Mouse (Mus musculus) gastrocnemius, adult 2 months (tissue): ENCODE data around the gene BC048562. TPM values are rescaled to one million over a fixed set of nuclear protein-coding genes. Genes with fewer than 3 reads are reported as not detected.

ENCODE experiments used
- DNase-seq: peaks from one replicate; pipeline ENCODE4 v3.0.0; 2022
- H3K27ac ChIP-seq: fragments of 200-600 bp; 2 replicates; pipeline ENCODE4 v1.8.1; 2022; ENCODE audit warnings: mild to moderate bottlenecking
- H3K4me3 ChIP-seq: fragments of 200-600 bp; 2 replicates; pipeline ENCODE4 v1.8.1; 2022; ENCODE audit warnings: mild to moderate bottlenecking, moderate library complexity
- CTCF ChIP-seq: fragments of 200-600 bp; IDR thresholded peaks from 2 replicates; pipeline ENCODE4 v1.8.1; 2022; ENCODE audit warnings: antibody characterized with exemption, mild to moderate bottlenecking, moderate library complexity
- intact Hi-C: fragments of 180-260 bp; cut with DNase I; formaldehyde crosslinking; loops from one replicate; pipeline ENCODE4 v1.15.1; 2025
- long read RNA-seq, 2 experiments: library from polyadenylated mRNA; stranded (forward); transcript quantifications; one replicate each; pipeline ENCODE4 v2.0.0; 2021
- total RNA-seq, 2 experiments: library from RNA; stranded (reverse); gene quantifications; 2 replicates each; pipeline ENCODE4 v1.2.3; 2021

Gene BC048562
- total RNA-seq = not detected
- long read RNA-seq, experiment 1 = 0 reads
- long read RNA-seq, experiment 2 = 0 reads

GRCm38 (mm10) chr9:108436182-108436581, at the start of gene BC048562:
BC048562 (plus strand) TSS chr9:108436482.
- TF ChIP-seq CTCF = no peak
- no peak within 1 kb of the TSS for H3K27ac ChIP-seq
- intact Hi-C loops = no loop called here
- H3K4me3 ChIP-seq = no peak within 1 kb of the TSS
- no peak for DNase-seq

- Histone ChIP-seq H3K4me3 (no peak overlapping the region), H3K27ac (peak overlapping the region; percentile 88)
- TF ChIP-seq CTCF = peak; percentile 47; the same call in 1 of the 2 replicates
- intact Hi-C loops = loop anchor here (10.0 kb wide), 1 partner anchor 68 kb away; no protein-coding TSS in a partner anchor
- DNase-seq = peak; percentile 72
These were observed 49.5 kb upstream of the BC048562 start for GRCm38 (mm10) chr9:108386816-108387215.

- intact Hi-C loops = loop anchor here (10.0 kb wide), 1 partner anchor 66 kb away; no protein-coding TSS in a partner anchor
- TF ChIP-seq CTCF = no peak
- Histone ChIP-seq H3K4me3 (no peak overlapping the region), H3K27ac (peak overlapping the region; percentile 88)
- no peak for DNase-seq
These were observed 47.7 kb upstream of the BC048562 start for GRCm38 (mm10) chr9:108388601-108389000.

GRCm38 (mm10) chr9:108389220-108389619, 47.1 kb upstream of the BC048562 start:
- TF ChIP-seq CTCF = 0 out of 2 replicates have a peak, but pooled peaks have one; percentile 13
- peak overlapping the region; percentile 88 for H3K27ac ChIP-seq
- peak; percentile 39 for DNase-seq
- intact Hi-C loops = loop anchor here (10.0 kb wide), 1 partner anchor 66 kb away; no protein-coding TSS in a partner anchor
- H3K4me3 ChIP-seq = peak overlapping the region; percentile 5; the same call in 1 of the 2 replicates

GRCm38 (mm10) chr9:108392676-108393075, 43.6 kb upstream of the BC048562 start, which contains the start of gene 1700102P08Rik:
1700102P08Rik (plus strand) TSS chr9:108392805.
- DNase-seq = peak; percentile 17
- Histone ChIP-seq H3K4me3 (no peak within 1 kb of the TSS), H3K27ac (no peak within 1 kb of the TSS)
- TF ChIP-seq CTCF = no peak
- intact Hi-C loops = no loop called here

GRCm38 (mm10) chr9:108394191-108394590, 42.1 kb upstream of the BC048562 start:
- Histone ChIP-seq H3K27ac (no peak overlapping the region), H3K4me3 (no peak overlapping the region)
- no peak for TF ChIP-seq CTCF
- intact Hi-C loops = no loop called here
- DNase-seq = no peak

GRCm38 (mm10) chr9:108395427-108395826, 40.9 kb upstream of the BC048562 start:
- Histone ChIP-seq H3K4me3 (no peak overlapping the region), H3K27ac (no peak overlapping the region)
- no peak for TF ChIP-seq CTCF
- DNase-seq = no peak
- intact Hi-C loops = no loop called here

GRCm38 (mm10) chr9:108398324-108398723, 38.0 kb upstream of the BC048562 start:
- intact Hi-C loops = no loop called here
- no peak for TF ChIP-seq CTCF
- DNase-seq = no peak
- Histone ChIP-seq H3K27ac (no peak overlapping the region), H3K4me3 (no peak overlapping the region)

GRCm38 (mm10) chr9:108401186-108401960, 34.9 kb upstream of the BC048562 start:
- intact Hi-C loops = no loop called here
- no peak for TF ChIP-seq CTCF
- H3K27ac ChIP-seq = peak overlapping the region; percentile 85
- peak; percentile 84 for DNase-seq
- H3K4me3 ChIP-seq = no peak overlapping the region

- DNase-seq = no peak
- intact Hi-C loops = no loop called here
- H3K27ac ChIP-seq = peak overlapping the region; percentile 85; the same call in 1 of the 2 replicates
- TF ChIP-seq CTCF = no peak
- H3K4me3 ChIP-seq = no peak overlapping the region
These were observed 33.2 kb upstream of the BC048562 start for GRCm38 (mm10) chr9:108403081-108403480.

GRCm38 (mm10) chr9:108404451-108404850, 31.8 kb upstream of the BC048562 start:
- no peak for DNase-seq
- H3K27ac ChIP-seq = peak overlapping the region; percentile 56; the same call in 1 of the 2 replicates
- no peak overlapping the region for H3K4me3 ChIP-seq
- no peak for TF ChIP-seq CTCF
- intact Hi-C loops = no loop called here

- no peak for TF ChIP-seq CTCF
- DNase-seq = no peak
- no peak overlapping the region for H3K27ac ChIP-seq
- H3K4me3 ChIP-seq = no peak overlapping the region
- intact Hi-C loops = no loop called here
These were observed 26.7 kb upstream of the BC048562 start for GRCm38 (mm10) chr9:108409535-108409934.

GRCm38 (mm10) chr9:108411381-108411942, 24.8 kb upstream of the BC048562 start:
- intact Hi-C loops = loop anchor here (5.0 to 10.0 kb wide), 2 partner anchors 124 to 317 kb away; partner anchors contain the start of gene Apeh

More at GRCm38 (mm10) chr9:108411381-108411942, 24.8 kb upstream of the BC048562 start:
- H3K4me3 ChIP-seq = no peak overlapping the region
- TF ChIP-seq CTCF = no peak
- DNase-seq = peak; percentile 23
- no peak overlapping the region for H3K27ac ChIP-seq
